Mouse (Mus musculus) E14TG2a.4 (cell line): Measurements from ENCODE around the gene Asah2.

Experiments used
- H3K27me3 ChIP-seq: 2 replicates; pipeline ENCODE4 v1.6.1; 2014; ENCODE audit warnings: low read length, control low read depth; ENCODE audit not compliant: insufficient read depth
- H3K36me3 ChIP-seq: 2 replicates; pipeline ENCODE4 v1.6.1; 2014; ENCODE audit warnings: low read length, control low read depth; ENCODE audit not compliant: insufficient read depth
- H3K4me1 ChIP-seq: replicated peaks from 2 replicates; pipeline ENCODE4 v1.6.1; 2014; ENCODE audit warnings: low read depth, low read length, control low read depth
- H3K4me3 ChIP-seq: replicated peaks from 2 replicates; pipeline ENCODE4 v1.5.1; 2014; ENCODE audit warnings: mild to moderate bottlenecking, low read length
- H3K9me3 ChIP-seq: 2 replicates; pipeline ENCODE4 v1.6.1; 2014; ENCODE audit warnings: low read length, control low read depth
- CTCF ChIP-seq: conservative IDR thresholded peaks from 2 replicates; pipeline ENCODE4 v1.5.1; 2014; ENCODE audit warnings: low read length
- NANOG ChIP-seq: IDR thresholded peaks from 2 replicates; pipeline ENCODE4 v1.6.1; 2014; ENCODE audit warnings: borderline replicate concordance, low read length, mixed read lengths
- POU5F1 ChIP-seq: IDR thresholded peaks from 2 replicates; pipeline ENCODE4 v1.6.1; 2014; ENCODE audit warnings: low read length, borderline replicate concordance

Asah2 gene

GRCm38 (mm10) chr19:31950793-31951489 is 157.1 kb downstream of the Asah2 start:
- no peak overlapping the region for H3K4me3 ChIP-seq
- TF ChIP-seq CTCF (no peak), POU5F1 (no peak), NANOG (no peak)
- no peaks in the 10 kb centered on the region for H3K36me3 ChIP-seq
- no peaks in the 10 kb centered on the region for H3K27me3 ChIP-seq
- H3K4me1 ChIP-seq, result no peaks in the 10 kb centered on the region
- no peaks in the 10 kb centered on the region for H3K9me3 ChIP-seq
